Mouse (Mus musculus): ENCODE results near the gene Ptpn11. TPM values are rescaled to one million over a fixed set of nuclear protein-coding genes. Genes with fewer than 3 reads are reported as not detected.

The Ptpn11 gene
- total RNA-seq, 2 experiments from 2014 or later, result 68.7 to 72.8 TPM

DNA sequence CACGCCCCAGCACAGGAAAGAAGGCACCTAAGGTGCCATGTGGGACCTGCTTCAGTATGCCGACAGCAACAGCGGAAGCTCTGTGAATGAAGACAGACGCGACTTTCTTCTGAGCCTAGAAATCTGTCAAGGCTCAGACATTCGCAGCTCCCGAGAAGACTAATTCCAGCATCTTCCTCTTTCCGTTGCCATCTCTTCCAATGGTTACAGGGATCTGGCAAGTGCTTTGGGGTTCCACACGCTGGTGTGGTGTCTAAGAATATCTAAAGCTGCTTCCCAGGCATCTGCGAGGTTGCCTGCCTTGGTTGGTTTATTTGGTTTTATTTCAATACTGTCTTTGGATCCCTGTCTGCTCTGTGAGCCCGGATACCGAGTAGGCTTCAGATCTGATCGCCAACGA lies 65.6 kb downstream of the Ptpn11 start:
- no peak for DNase-seq

DNA sequence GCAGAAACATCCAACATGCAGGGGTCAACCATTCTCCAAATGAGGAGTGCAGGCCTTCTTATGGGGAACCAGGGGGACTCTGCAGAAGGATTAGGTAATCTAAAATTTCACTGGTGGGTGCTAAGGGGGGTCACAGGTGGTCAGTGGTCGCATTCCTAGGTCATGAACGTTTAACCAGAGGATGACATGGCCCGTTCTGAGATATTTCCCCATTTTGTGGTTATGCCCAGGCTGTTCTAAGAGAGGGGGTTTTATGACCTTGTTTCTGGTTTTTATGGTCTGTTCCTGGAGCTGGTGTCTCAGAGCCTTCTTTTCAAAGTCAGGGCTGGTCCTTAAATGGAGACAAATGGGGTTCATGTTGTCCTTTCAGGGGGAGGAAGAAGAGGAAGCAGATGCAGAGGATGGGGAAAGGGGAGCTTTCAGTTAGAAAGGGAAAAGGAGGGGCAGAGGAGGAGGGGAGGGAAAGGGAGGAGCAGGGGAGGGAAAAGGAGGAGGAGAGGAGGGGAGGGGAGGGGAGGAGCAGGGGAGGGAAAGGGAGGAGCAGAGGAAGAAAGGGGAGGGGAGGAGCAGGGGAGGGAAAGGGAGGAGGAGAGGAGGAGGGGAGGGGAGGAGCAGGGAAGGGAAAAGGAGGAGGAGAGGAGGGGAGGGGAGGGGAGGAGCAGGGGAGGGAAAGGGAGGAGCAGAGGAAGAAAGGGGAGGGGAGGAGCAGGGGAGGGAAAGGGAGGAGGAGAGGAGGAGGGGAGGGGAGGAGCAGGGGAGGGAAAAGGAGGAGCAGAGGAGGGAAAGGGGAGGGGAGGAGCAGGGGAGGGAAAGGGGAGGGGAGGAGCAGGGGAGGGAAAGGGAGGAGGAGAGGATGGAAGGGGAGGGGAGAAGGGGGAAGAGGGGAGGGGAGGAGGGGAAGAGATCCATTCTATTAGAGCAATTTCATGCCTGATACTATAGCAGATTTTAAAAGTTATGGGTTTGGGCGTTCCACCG lies 66.7 kb downstream of the Ptpn11 start:
- no peak for DNase-seq

GRCm38 (mm10) chr5:121123399-121123798 lies 67.8 kb downstream of the Ptpn11 start:
- no peak for DNase-seq

- DNase-seq, result no peak
Measured at GRCm38 (mm10) chr5:121122577-121122976, 68.6 kb downstream of the Ptpn11 start.

GRCm38 (mm10) chr5:121122036-121122435 lies 69.2 kb downstream of the Ptpn11 start:
- no peak for DNase-seq

DNA sequence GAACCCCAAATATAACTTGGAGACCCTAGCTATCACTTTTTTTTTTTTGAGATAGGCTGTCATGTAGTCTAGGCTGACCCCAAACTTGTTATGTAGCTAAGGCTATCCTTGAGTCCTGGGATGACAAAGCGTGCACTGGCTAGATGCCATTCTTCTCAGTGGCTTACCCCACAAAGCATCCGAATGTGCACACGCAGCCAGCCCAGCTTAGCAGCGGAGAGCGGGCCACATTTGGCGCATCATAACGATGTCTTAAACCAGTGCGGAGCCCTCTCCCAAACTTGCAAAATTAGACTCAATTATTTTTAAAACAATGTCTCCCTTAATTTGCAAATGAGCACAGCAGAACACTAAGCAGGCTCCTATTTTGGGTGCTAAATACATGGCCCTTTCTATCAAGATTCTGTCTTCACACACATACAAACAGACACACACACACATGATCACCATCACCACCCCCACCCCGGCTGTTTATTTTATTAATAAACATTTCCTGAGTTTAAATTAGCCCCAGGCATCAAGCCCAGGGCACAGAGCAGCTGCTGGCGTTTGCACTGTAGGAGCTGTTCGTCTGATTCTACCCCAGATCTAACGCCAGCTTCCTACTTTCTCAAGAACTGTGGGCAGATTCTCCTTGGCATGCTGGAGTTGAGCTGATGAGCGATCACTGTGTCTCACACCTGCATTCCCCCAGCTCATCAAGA lies 71.7 kb downstream of the Ptpn11 start:
- no peak for DNase-seq

DNA sequence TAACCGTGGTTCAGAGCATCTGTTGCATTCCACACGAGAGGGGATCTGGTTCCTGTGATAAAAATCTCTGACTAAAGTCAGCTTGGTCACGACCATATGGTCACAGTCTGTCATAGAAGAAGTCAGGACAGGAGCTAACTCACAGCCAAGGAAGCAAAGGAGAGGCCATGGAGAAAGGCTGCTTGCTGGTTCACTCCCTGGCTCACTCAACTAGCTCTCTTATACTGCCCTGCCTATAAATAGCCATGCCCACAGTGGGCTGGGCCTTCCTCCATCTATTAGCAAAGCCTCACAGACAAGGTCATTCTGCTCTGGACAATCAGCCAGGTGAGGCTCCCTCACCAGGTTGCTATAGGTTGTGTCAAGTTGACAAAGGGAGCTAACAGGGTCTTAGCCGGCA lies 72.9 kb downstream of the Ptpn11 start:
- DNase-seq, result no peak

GRCm38 (mm10) chr5:121116941-121117340 lies 74.3 kb downstream of the Ptpn11 start:
- DNase-seq, result no peak

- DNase-seq, result no peak
Measured at GRCm38 (mm10) chr5:121115391-121116157, 75.6 kb downstream of the Ptpn11 start.

GRCm38 (mm10) chr5:121114151-121114550 lies 77.0 kb downstream of the Ptpn11 start:
- no peak for DNase-seq

GRCm38 (mm10) chr5:121112390-121112789 lies 78.8 kb downstream of the Ptpn11 start:
- no peak for DNase-seq

DNA sequence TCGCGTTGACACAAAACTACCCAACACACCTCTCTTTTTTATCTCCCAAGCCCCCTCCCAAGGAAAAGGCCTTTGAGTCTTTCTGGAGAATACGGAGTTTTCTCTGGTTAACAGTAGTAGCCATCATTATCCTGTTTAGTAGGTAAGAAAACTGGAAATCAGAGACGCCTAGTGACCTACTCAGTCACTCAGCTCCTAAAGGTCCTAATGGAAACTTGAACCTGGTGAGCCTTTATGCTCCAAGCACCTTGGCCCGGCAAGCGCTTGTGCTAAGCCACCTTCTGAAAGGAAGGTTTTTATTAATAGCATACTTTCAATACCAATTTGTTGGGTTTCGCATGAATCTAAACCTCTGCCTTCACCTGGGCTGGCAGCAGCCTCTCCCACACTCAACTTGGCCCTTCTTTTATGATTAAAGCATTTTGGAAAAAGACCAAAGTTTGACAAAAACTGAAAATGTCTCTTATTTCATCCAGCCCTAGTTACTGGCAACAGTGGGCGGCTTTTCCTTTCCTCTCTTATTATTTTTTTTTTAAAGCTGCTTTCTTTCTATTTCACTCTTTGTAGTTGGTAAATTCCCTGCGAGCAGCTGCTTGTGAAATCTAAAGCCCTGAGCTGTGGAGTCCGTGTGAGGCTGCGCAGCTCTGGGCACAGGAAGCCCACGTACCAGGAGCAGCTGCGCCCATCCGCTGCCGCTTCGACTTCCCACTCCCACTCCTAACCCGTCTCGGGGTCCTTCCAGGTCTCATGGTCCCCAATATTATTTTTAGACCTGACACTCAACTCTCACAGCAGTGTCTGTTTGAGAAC lies 79.9 kb downstream of the Ptpn11 start:
- no peak for DNase-seq

GRCm38 (mm10) chr5:121109185-121109584 lies 82.0 kb downstream of the Ptpn11 start:
- DNase-seq, result no peak

DNA sequence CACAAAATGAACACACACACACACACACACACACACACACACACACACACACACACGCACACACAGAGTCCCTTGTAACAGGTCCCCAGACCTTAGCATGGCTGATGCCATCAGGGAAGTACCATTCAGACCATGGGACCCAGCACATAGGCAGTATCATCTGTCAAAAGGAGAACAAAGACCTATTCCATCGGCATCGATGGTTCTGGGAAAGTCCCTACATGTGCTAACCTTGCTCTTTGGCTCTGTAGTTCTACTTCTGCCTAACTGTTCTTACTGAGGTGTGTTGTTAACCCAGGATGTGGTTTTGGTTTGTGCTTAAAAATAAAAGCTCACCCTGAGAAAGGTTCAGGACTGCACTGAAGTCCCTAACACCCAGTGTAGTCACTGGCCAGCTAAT lies 84.3 kb downstream of the Ptpn11 start:
- DNase-seq, result no peak

DNA sequence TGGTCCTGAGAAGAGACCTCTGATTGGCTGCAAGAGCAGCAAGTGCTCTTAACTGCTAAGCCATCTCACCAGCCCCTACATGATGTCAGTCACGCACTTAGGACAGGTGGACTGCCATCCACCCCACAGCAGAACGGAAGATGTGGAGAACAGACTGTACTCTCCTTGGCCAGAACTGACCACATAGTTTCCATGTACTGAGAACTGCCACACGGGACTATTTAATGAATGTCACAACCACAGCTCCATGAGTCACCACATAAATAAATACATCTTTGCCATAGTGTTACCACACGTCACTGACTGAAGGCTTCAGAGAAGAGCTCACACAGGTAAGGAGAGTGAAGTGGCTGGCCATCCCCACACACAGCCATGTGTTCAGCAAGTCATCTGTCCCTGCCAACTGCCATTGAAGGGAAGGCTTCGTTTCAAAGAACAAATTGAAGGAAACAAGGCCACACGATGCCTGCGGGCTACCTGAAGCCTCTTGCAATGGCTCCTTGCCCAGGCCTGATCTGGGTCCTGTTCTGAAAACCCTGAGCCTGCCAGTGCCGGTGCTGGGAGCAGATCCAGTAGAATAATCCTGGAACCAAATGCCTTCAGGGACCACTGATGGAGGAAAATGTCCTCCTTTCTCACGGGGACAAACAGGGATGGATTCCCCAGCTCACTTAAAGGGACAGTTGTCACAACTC lies 90.2 kb downstream of the Ptpn11 start:
- no peak for DNase-seq

DNA sequence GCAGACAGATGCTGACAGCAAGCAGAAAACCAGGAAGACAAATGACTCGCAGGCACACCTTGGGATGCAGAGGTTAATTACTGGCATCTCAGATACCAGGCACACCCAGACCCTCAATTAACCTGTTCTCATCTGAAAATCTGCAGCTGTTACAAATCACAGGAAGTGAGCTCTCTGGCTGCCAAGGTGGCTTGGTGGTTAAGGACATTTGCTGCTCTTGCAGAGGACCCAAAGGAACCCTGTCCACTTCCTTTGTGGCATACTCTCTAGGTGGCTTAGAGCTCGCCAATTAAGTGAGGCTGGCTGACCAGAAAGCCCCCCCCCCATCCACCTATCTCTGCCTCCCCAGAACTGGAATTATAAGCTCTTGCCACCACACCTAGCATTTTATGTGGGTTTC lies 91.1 kb downstream of the Ptpn11 start:
- no peak for DNase-seq

DNA sequence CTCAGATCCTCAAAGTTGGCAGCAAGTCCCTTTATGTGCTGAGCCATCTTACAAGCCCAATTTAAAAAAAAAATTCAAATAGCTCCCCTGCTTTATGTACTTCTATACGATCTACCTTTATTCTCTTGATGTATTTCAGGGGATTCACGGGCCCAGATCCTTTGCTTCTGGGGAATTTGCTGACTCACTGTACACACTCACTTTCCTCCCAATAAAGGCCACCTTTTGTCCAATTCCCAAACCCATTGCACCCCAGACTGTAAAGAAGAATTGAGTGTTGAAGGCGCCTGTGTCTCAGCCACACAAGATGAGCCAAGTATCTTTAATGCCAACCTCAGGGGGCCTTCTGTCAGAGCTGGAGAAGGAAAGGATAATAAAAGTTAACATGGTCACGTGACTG lies 93.2 kb downstream of the Ptpn11 start:
- no peak for DNase-seq

GRCm38 (mm10) chr5:121096744-121097143 lies 94.5 kb downstream of the Ptpn11 start:
- DNase-seq, result no peak

DNA sequence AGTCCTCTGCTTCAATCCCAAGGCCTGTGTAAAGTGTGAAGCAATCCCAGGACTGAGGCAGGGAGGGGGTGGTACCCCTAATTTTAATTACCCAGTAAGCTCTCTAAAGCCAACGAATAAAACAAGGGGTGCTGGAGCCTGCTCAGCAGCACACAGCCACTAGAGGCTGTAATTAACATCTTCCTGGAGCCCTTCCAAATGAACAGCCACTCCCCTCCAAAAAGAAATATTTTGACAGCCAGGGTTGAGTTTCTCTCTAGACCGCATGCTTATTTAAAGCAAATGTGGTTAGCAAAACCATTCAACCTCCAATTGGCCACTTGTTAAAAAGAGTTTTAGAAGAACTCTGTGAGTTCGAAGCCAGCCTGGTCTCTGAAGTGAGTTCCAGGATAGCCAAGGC lies 97.9 kb downstream of the Ptpn11 start:
- no peak for DNase-seq

- DNase-seq, result no peak
Measured at GRCm38 (mm10) chr5:121089660-121090059, 101.5 kb downstream of the Ptpn11 start.

- no peak for DNase-seq
Measured at GRCm38 (mm10) chr5:121087733-121088132, 103.5 kb downstream of the Ptpn11 start.
